Mouse (Mus musculus) liver, adult (tissue): ENCODE results near the gene Tceanc2.

Experiments
- GATA4 ChIP-seq: IDR thresholded peaks from 2 replicates; pipeline ENCODE4 v1.6.1; 2014; ENCODE audit warnings: mild to moderate bottlenecking, low read length; ENCODE audit not compliant: insufficient replicate concordance

Tceanc2 gene

GRCm38 (mm10) chr4:107084343-107084742, 94.6 kb downstream of the Tceanc2 start:
- TF ChIP-seq GATA4 = no peak
